Mouse (Mus musculus) CH12.LX (cell line): ENCODE data around the gene Lca5l.

Experiments used
- BHLHE40 ChIP-seq: IDR thresholded peaks from 2 replicates; pipeline ENCODE4 v1.6.1; 2011; ENCODE audit warnings: mild to moderate bottlenecking, low read depth, low read length, improper control_type of control experiment
- CHD2 ChIP-seq: IDR thresholded peaks from 2 replicates; pipeline ENCODE4 v1.6.1; 2011; ENCODE audit warnings: low read length, improper control_type of control experiment
- CTCF ChIP-seq, 2 experiments: IDR thresholded peaks in 1 of 2; conservative IDR thresholded peaks in 1 of 2; 2 replicates each; pipeline ENCODE4 v1.5.1; 2011 to 2012; ENCODE audit warnings: low read depth in 2 of 2, low read length in 2 of 2, improper control_type of control experiment in 1 of 2, inconsistent platforms in 1 of 2, mild to moderate bottlenecking in 1 of 2, moderate library complexity in 1 of 2
- IRF4 ChIP-seq: IDR thresholded peaks from 2 replicates; pipeline ENCODE4 v1.6.1; 2014; ENCODE audit warnings: low read depth, mild to moderate bottlenecking, inconsistent platforms, low read length, improper control_type of control experiment
- JUND ChIP-seq: conservative IDR thresholded peaks from 2 replicates; pipeline ENCODE4 v1.6.1; 2011; ENCODE audit warnings: low read depth, low read length, improper control_type of control experiment
- KAT2A ChIP-seq: IDR thresholded peaks from 2 replicates; pipeline ENCODE4 v1.6.1; 2012; ENCODE audit warnings: low read length, improper control_type of control experiment, inconsistent platforms; ENCODE audit not compliant: insufficient replicate concordance
- POLR2A ChIP-seq: IDR thresholded peaks from 2 replicates; pipeline ENCODE4 v1.6.1; 2011; ENCODE audit warnings: low read depth, mild to moderate bottlenecking, improper control_type of control experiment, low read length
- RCOR1 ChIP-seq: conservative IDR thresholded peaks from 2 replicates; pipeline ENCODE4 v1.6.1; 2012; ENCODE audit warnings: low read depth, mild to moderate bottlenecking, inconsistent platforms, low read length, improper control_type of control experiment
- USF1 ChIP-seq: IDR thresholded peaks from 2 replicates; pipeline ENCODE4 v1.6.1; 2014; ENCODE audit warnings: low read depth, mild to moderate bottlenecking, inconsistent platforms, low read length, improper control_type of control experiment
- ZC3H11A ChIP-seq: IDR thresholded peaks from 2 replicates; pipeline ENCODE4 v1.6.1; 2012; ENCODE audit warnings: low read depth, mild to moderate bottlenecking, inconsistent platforms, low read length, improper control_type of control experiment
- ZMIZ1 ChIP-seq: IDR thresholded peaks from 2 replicates; pipeline ENCODE4 v1.6.1; 2012; ENCODE audit warnings: low read depth, mild to moderate bottlenecking, inconsistent platforms, low read length, improper control_type of control experiment
- ZNF384 ChIP-seq: IDR thresholded peaks from 2 replicates; pipeline ENCODE4 v1.6.1; 2012; ENCODE audit warnings: low read depth, low read length, improper control_type of control experiment, inconsistent platforms

GRCm38 (mm10) chr16:96221491-96221890, 29.4 kb upstream of the Lca5l start:
- TF ChIP-seq JUND (no peak), POLR2A (no peak), ZNF384 (no peak), USF1 (no peak), CTCF (conservative IDR thresholded peaks at IDR 0.05 in 1 of 2, IDR thresholded peaks at IDR 0.05 in 1 of 2; ENCODE audit: low read depth in 2 of 2, low read length in 2 of 2) (no peak), RCOR1 (no peak), CHD2 (no peak), ZMIZ1 (no peak), IRF4 (no peak), ZC3H11A (no peak), KAT2A (no peak), BHLHE40 (no peak)
